Mouse (Mus musculus): ENCODE measurements around the gene Gm29735.

- TF ChIP-seq POLR2A (IDR thresholded peaks at IDR 0.05; ENCODE audit: control insufficient read depth, extremely low read depth, insufficient read depth, low read length, poor library complexity) = no peak
- TF ChIP-seq CTCF (IDR thresholded peaks at IDR 0.05; ENCODE audit: borderline replicate concordance, control insufficient read depth, extremely low read depth, insufficient read depth, low read length, poor library complexity) = no peak
Observed at GRCm38 (mm10) chr7:142128843-142129242, 28.1 kb downstream of the Gm29735 start.

All from thymus, adult 2 months (tissue).